Mouse (Mus musculus) 3T3-L1 (cell line): Measurements from ENCODE around the gene Pde3b.
"Not testable (repeated sequence)": the region's sequence is repeated elsewhere in the genome, so short reads cannot be mapped to it uniquely, and the experiment has no call there.

Source experiments
- DNase-seq: peaks from one replicate; pipeline ENCODE4 v3.0.0-alpha.2; 2015; ENCODE audit warnings: low read depth, low spot score

The Pde3b gene

GRCm38 (mm10) chr7:114414421-114415335, at the start of gene Pde3b:
Gene Pde3b, plus strand, starts transcription at chr7:114415281.
- DNase-seq: no peak

- DNase-seq: peak; percentile 51
Measured at GRCm38 (mm10) chr7:114402130-114402529, 13.0 kb upstream of the Pde3b start.

GRCm38 (mm10) chr7:114415336-114416020, 397 bp downstream of the Pde3b start:
- DNase-seq: no peak

- no peak for DNase-seq
Measured at GRCm38 (mm10) chr7:114416021-114416845, 1.2 kb downstream of the Pde3b start.

- not testable (repeated sequence) for DNase-seq
Measured at GRCm38 (mm10) chr7:114419331-114419730, 4.2 kb downstream of the Pde3b start.

- no peak for DNase-seq
Measured at GRCm38 (mm10) chr7:114420918-114421317, 5.8 kb downstream of the Pde3b start.

GRCm38 (mm10) chr7:114422224-114422623, 7.1 kb downstream of the Pde3b start:
- no peak for DNase-seq

GRCm38 (mm10) chr7:114429768-114430167, 14.7 kb downstream of the Pde3b start:
- DNase-seq: no peak

- DNase-seq: peak; percentile 84
Measured at GRCm38 (mm10) chr7:114431966-114432365, 16.9 kb downstream of the Pde3b start.

GRCm38 (mm10) chr7:114439726-114440125, 24.6 kb downstream of the Pde3b start:
- DNase-seq: peak; percentile 14

GRCm38 (mm10) chr7:114440494-114440893, 25.4 kb downstream of the Pde3b start:
- DNase-seq: no peak

GRCm38 (mm10) chr7:114452876-114453275, 37.8 kb downstream of the Pde3b start:
- DNase-seq: no peak

GRCm38 (mm10) chr7:114453300-114453990, 38.4 kb downstream of the Pde3b start:
- DNase-seq: no peak

GRCm38 (mm10) chr7:114454858-114455257, 39.8 kb downstream of the Pde3b start:
- DNase-seq: no peak

GRCm38 (mm10) chr7:114456904-114457303, 41.8 kb downstream of the Pde3b start:
- DNase-seq: no peak

GRCm38 (mm10) chr7:114459909-114460308, 44.8 kb downstream of the Pde3b start:
- DNase-seq: no peak

GRCm38 (mm10) chr7:114461727-114462126, 46.6 kb downstream of the Pde3b start:
- DNase-seq: peak; percentile 25

GRCm38 (mm10) chr7:114466358-114466757, 51.3 kb downstream of the Pde3b start:
- DNase-seq: peak; percentile 3

- no peak for DNase-seq
Measured at GRCm38 (mm10) chr7:114472471-114472870, 57.4 kb downstream of the Pde3b start.

GRCm38 (mm10) chr7:114474889-114475288, 59.8 kb downstream of the Pde3b start:
- no peak for DNase-seq

- no peak for DNase-seq
Measured at GRCm38 (mm10) chr7:114477884-114478283, 62.8 kb downstream of the Pde3b start.
